Mouse (Mus musculus) CH12.LX (cell line): ENCODE results near the gene Mttp. TPM values are rescaled to one million over a fixed set of nuclear protein-coding genes. Genes with fewer than 3 reads are reported as not detected.

ENCODE experiments used
- DNase-seq: peaks from one replicate; pipeline ENCODE4 v3.0.0-alpha.2; 2013; ENCODE audit errors: extremely low read depth
- H3K27ac ChIP-seq: 2 replicates; pipeline ENCODE4 v1.5.1; 2012; ENCODE audit warnings: low read depth, mild to moderate bottlenecking, control low read depth, moderate library complexity; ENCODE audit not compliant: insufficient read depth
- H3K27me3 ChIP-seq: replicated peaks from 2 replicates; pipeline ENCODE3; 2012; ENCODE audit warnings: inconsistent platforms
- H3K36me3 ChIP-seq, 2 experiments: replicated peaks in 1 of 2; 2 replicates each; pipeline versions ENCODE3 to v1.6.1; 2012; ENCODE audit warnings: inconsistent platforms in 1 of 2, low read length in 1 of 2, mild to moderate bottlenecking in 1 of 2, mixed read lengths in 1 of 2, moderate library complexity in 1 of 2; ENCODE audit not compliant: control insufficient read depth in 1 of 2, insufficient read depth in 1 of 2
- H3K4me1 ChIP-seq, 2 experiments: 2 replicates each; pipeline ENCODE4 v1.6.1; 2012; ENCODE audit warnings: inconsistent platforms in 1 of 2, moderate library complexity in 1 of 2; ENCODE audit not compliant: insufficient read depth in 2 of 2, control insufficient read depth in 1 of 2
- H3K4me2 ChIP-seq: 2 replicates; pipeline ENCODE4 v1.6.1; 2012; ENCODE audit warnings: low read depth, mild to moderate bottlenecking, control low read depth; ENCODE audit not compliant: poor library complexity, insufficient read depth, severe bottlenecking
- H3K4me3 ChIP-seq, 3 experiments: fragments of 150-350 bp in 1 of 3; sonication (generic) in 1 of 3; replicated peaks in 1 of 3; 2 replicates each; pipeline versions ENCODE3 to v1.5.1; 2011 to 2012; ENCODE audit warnings: low read depth in 2 of 3, low read length in 2 of 3, mild to moderate bottlenecking in 2 of 3, moderate library complexity in 2 of 3, control low read depth in 1 of 3, improper control_type of control experiment in 1 of 3, inconsistent platforms in 1 of 3, mixed read lengths in 1 of 3; ENCODE audit not compliant: poor library complexity in 1 of 3
- H3K79me2 ChIP-seq: replicated peaks from 2 replicates; pipeline ENCODE4 v1.6.1; 2012; ENCODE audit warnings: mild to moderate bottlenecking, moderate library complexity; ENCODE audit not compliant: control insufficient read depth, poor library complexity, insufficient read depth, severe bottlenecking; ENCODE audit errors: extremely low read depth
- H3K9ac ChIP-seq: 2 replicates; pipeline ENCODE4 v1.6.1; 2012; ENCODE audit warnings: low read depth, mild to moderate bottlenecking, control low read depth, moderate library complexity; ENCODE audit not compliant: insufficient read depth
- H3K9me3 ChIP-seq: replicated peaks from 2 replicates; pipeline ENCODE3; 2012; ENCODE audit warnings: low read length, inconsistent platforms, mixed read lengths
- BHLHE40 ChIP-seq: IDR thresholded peaks from 2 replicates; pipeline ENCODE4 v1.6.1; 2011; ENCODE audit warnings: mild to moderate bottlenecking, low read depth, low read length, improper control_type of control experiment
- CTCF ChIP-seq, 2 experiments: IDR thresholded peaks in 1 of 2; conservative IDR thresholded peaks in 1 of 2; 2 replicates each; pipeline ENCODE4 v1.5.1; 2011 to 2012; ENCODE audit warnings: low read depth in 2 of 2, low read length in 2 of 2, improper control_type of control experiment in 1 of 2, inconsistent platforms in 1 of 2, mild to moderate bottlenecking in 1 of 2, moderate library complexity in 1 of 2
- ELF1 ChIP-seq: IDR thresholded peaks from 2 replicates; pipeline ENCODE4 v1.6.1; 2014; ENCODE audit warnings: low read depth, mild to moderate bottlenecking, inconsistent platforms, low read length, improper control_type of control experiment
- EP300 ChIP-seq: IDR thresholded peaks from 2 replicates; pipeline ENCODE4 v1.6.1; 2011; ENCODE audit warnings: low read length, improper control_type of control experiment
- ETS1 ChIP-seq: conservative IDR thresholded peaks from 2 replicates; pipeline ENCODE4 v1.6.1; 2012; ENCODE audit warnings: low read depth, mild to moderate bottlenecking, inconsistent platforms, low read length, improper control_type of control experiment, moderate library complexity
- GABPA ChIP-seq: IDR thresholded peaks from 2 replicates; pipeline ENCODE4 v1.6.1; 2012; ENCODE audit warnings: low read depth, low read length, improper control_type of control experiment, inconsistent platforms; ENCODE audit not compliant: insufficient replicate concordance
- HCFC1 ChIP-seq: IDR thresholded peaks from 2 replicates; pipeline ENCODE4 v1.6.1; 2012; ENCODE audit warnings: low read depth, mild to moderate bottlenecking, inconsistent platforms, low read length, improper control_type of control experiment
- JUN ChIP-seq: IDR thresholded peaks from 2 replicates; pipeline ENCODE4 v1.6.1; 2011; ENCODE audit warnings: low read depth, mild to moderate bottlenecking, low read length, improper control_type of control experiment, moderate library complexity; ENCODE audit not compliant: insufficient read depth
- JUND ChIP-seq: conservative IDR thresholded peaks from 2 replicates; pipeline ENCODE4 v1.6.1; 2011; ENCODE audit warnings: low read depth, low read length, improper control_type of control experiment
- KAT2A ChIP-seq: IDR thresholded peaks from 2 replicates; pipeline ENCODE4 v1.6.1; 2012; ENCODE audit warnings: low read length, improper control_type of control experiment, inconsistent platforms; ENCODE audit not compliant: insufficient replicate concordance
- MAFK ChIP-seq: IDR thresholded peaks from 2 replicates; pipeline ENCODE4 v1.6.1; 2011; ENCODE audit warnings: low read length, improper control_type of control experiment; ENCODE audit not compliant: insufficient replicate concordance
- MAZ ChIP-seq: IDR thresholded peaks from 2 replicates; pipeline ENCODE4 v1.6.1; 2012; ENCODE audit warnings: low read depth, mild to moderate bottlenecking, inconsistent platforms, low read length, improper control_type of control experiment, moderate library complexity
- MEF2A ChIP-seq: IDR thresholded peaks from 2 replicates; pipeline ENCODE4 v1.6.1; 2014; ENCODE audit warnings: low read depth, mild to moderate bottlenecking, inconsistent platforms, low read length, improper control_type of control experiment, borderline replicate concordance
- MXI1 ChIP-seq: IDR thresholded peaks from 2 replicates; pipeline ENCODE4 v1.6.1; 2011; ENCODE audit warnings: mild to moderate bottlenecking, low read depth, low read length, improper control_type of control experiment
- NELFE ChIP-seq: IDR thresholded peaks from 2 replicates; pipeline ENCODE4 v1.6.1; 2011; ENCODE audit warnings: low read depth, low read length, improper control_type of control experiment
- PAX5 ChIP-seq: IDR thresholded peaks from 2 replicates; pipeline ENCODE4 v1.6.1; 2012; ENCODE audit warnings: low read length, inconsistent platforms, mixed read lengths
- POLR2A ChIP-seq: IDR thresholded peaks from 2 replicates; pipeline ENCODE4 v1.6.1; 2011; ENCODE audit warnings: low read depth, mild to moderate bottlenecking, improper control_type of control experiment, low read length
- POLR2AphosphoS2 ChIP-seq: IDR thresholded peaks from 2 replicates; pipeline ENCODE4 v1.6.1; 2011; ENCODE audit warnings: low read depth, low read length, improper control_type of control experiment
- RAD21 ChIP-seq: IDR thresholded peaks from 2 replicates; pipeline ENCODE4 v1.6.1; 2011; ENCODE audit warnings: low read depth, mild to moderate bottlenecking, low read length, improper control_type of control experiment, moderate library complexity
- RCOR1 ChIP-seq: conservative IDR thresholded peaks from 2 replicates; pipeline ENCODE4 v1.6.1; 2012; ENCODE audit warnings: low read depth, mild to moderate bottlenecking, inconsistent platforms, low read length, improper control_type of control experiment
- SIN3A ChIP-seq: IDR thresholded peaks from 2 replicates; pipeline ENCODE4 v1.6.1; 2012; ENCODE audit warnings: low read length, improper control_type of control experiment, inconsistent platforms
- UBTF ChIP-seq: IDR thresholded peaks from 2 replicates; pipeline ENCODE4 v1.6.1; 2012; ENCODE audit warnings: low read depth, mild to moderate bottlenecking, inconsistent platforms, low read length, improper control_type of control experiment, moderate library complexity
- USF1 ChIP-seq: IDR thresholded peaks from 2 replicates; pipeline ENCODE4 v1.6.1; 2014; ENCODE audit warnings: low read depth, mild to moderate bottlenecking, inconsistent platforms, low read length, improper control_type of control experiment
- USF2 ChIP-seq: conservative IDR thresholded peaks from 2 replicates; pipeline ENCODE4 v1.6.1; 2011; ENCODE audit warnings: low read depth, low read length, improper control_type of control experiment
- ZC3H11A ChIP-seq: IDR thresholded peaks from 2 replicates; pipeline ENCODE4 v1.6.1; 2012; ENCODE audit warnings: low read depth, mild to moderate bottlenecking, inconsistent platforms, low read length, improper control_type of control experiment
- ZKSCAN1 ChIP-seq: IDR thresholded peaks from 2 replicates; pipeline ENCODE4 v1.6.1; 2012; ENCODE audit warnings: low read depth, inconsistent platforms, low read length, improper control_type of control experiment, borderline replicate concordance
- ZMIZ1 ChIP-seq: IDR thresholded peaks from 2 replicates; pipeline ENCODE4 v1.6.1; 2012; ENCODE audit warnings: low read depth, mild to moderate bottlenecking, inconsistent platforms, low read length, improper control_type of control experiment
- ZNF384 ChIP-seq: IDR thresholded peaks from 2 replicates; pipeline ENCODE4 v1.6.1; 2012; ENCODE audit warnings: low read depth, low read length, improper control_type of control experiment, inconsistent platforms
- dilution Hi-C: fragments of 300-500 bp; cut with MboI; formaldehyde crosslinking; loops from 2 replicates; pipeline ENCODE4 v1.14.3; 2020; ENCODE audit warnings: low sequenced_read_pairs; ENCODE audit not compliant: extremely low pct_unique_long_range_greater_than_20kb, extremely low pct_ligation_motif_present
- in situ Hi-C: fragments of 300-500 bp; cut with MboI; formaldehyde crosslinking; loops from 3 replicates; pipeline ENCODE4 v1.14.3; 2019; ENCODE audit warnings: low sequenced_read_pairs, low pct_ligation_motif_present, low pct_unique_long_range_greater_than_20kb, mixed read lengths
- polyA plus RNA-seq: library from polyadenylated mRNA; unstranded; fragments of >175 nt; gene quantifications from 2 replicates; pipeline ENCODE4 v1.2.1, GENCODE M21; 2012; ENCODE audit warnings: low read depth; ENCODE audit not compliant: insufficient read length
- total RNA-seq, 2 experiments: library from RNA; depleted of rRNA; stranded (reverse); fragments of 300-350 nt in 1 of 2; fragments of >200 nt in 1 of 2; gene quantifications; 2 replicates each; pipeline ENCODE4 v1.2.3; 2012 to 2014

Mttp gene
- total and polyA plus RNA-seq, 3 experiments: 4.5 to 6.3 (median 5.9) TPM

- TF ChIP-seq HCFC1 (0 out of 2 replicates have a peak, but pooled peaks have one; percentile 14), ZNF384 (no peak), GABPA (no peak), RAD21 (no peak), RCOR1 (peak; percentile 66; the same call in 1 of the 2 replicates), ELF1 (no peak), UBTF (no peak), USF1 (no peak), SIN3A (no peak), CTCF (conservative IDR thresholded peaks at IDR 0.05 in 1 of 2, IDR thresholded peaks at IDR 0.05 in 1 of 2; ENCODE audit: low read depth in 2 of 2, low read length in 2 of 2) (no peak), JUN (0 out of 2 replicates have a peak, but pooled peaks have one; percentile 33), USF2 (no peak), POLR2A (no peak), PAX5 (no peak), EP300 (peak; percentile 44), ZMIZ1 (no peak), KAT2A (no peak), POLR2AphosphoS2 (no peak), MAZ (peak; percentile 71; the same call in 1 of the 2 replicates), NELFE (no peak), MAFK (0 out of 2 replicates have a peak, but pooled peaks have one; percentile 7), ZC3H11A (no peak), MEF2A (peak; percentile 44; the same call in 1 of the 2 replicates), MXI1 (0 out of 2 replicates have a peak, but pooled peaks have one; percentile 34), ZKSCAN1 (no peak)
- TF ChIP-seq, all 38 proteins: peak for 14
Observed at GRCm38 (mm10) chr3:138193683-138194302, 49.0 kb upstream of the Mttp start, which contains the start of gene 4930579F01Rik (continued).

GRCm38 (mm10) chr3:138192260-138192659 lies 47.5 kb upstream of the Mttp start:
- dilution Hi-C loops: no loop called here

More at GRCm38 (mm10) chr3:138192260-138192659, 47.5 kb upstream of the Mttp start:
- peaks cover 2% of the 10 kb centered on the region for H3K9me3 ChIP-seq
- H3K27ac ChIP-seq: no peak overlapping the region
- H3K79me2 ChIP-seq: no peaks in the 10 kb centered on the region
- no peak overlapping the region for H3K4me3 ChIP-seq
- no peaks in the 10 kb centered on the region for H3K27me3 ChIP-seq
- H3K4me1 ChIP-seq: peaks cover 5 to 6% of the 10 kb centered on the region in 2 experiments
- no peaks in the 10 kb centered on the region for H3K36me3 ChIP-seq
- TF ChIP-seq MXI1 (no peak), MAZ (no peak), POLR2AphosphoS2 (no peak), GABPA (no peak), JUND (no peak), JUN (no peak), EP300 (no peak), RCOR1 (no peak), ETS1 (no peak), BHLHE40 (no peak)
- DNase-seq: no peak
- in situ Hi-C loops: loop anchor here (10.0 kb wide), 1 partner anchor 243 kb away; no protein-coding TSS in a partner anchor
- H3K4me2 ChIP-seq: no peak overlapping the region
- H3K9ac ChIP-seq: no peak overlapping the region
